Mouse (Mus musculus) bone marrow, adult 2 months (tissue): Measurements from ENCODE around the gene Ndst4.

ENCODE experiments used
- CTCF ChIP-seq: fragments of 200-500 bp; IDR thresholded peaks from 2 replicates; pipeline ENCODE4 v1.5.1; 2011; ENCODE audit warnings: low read length, control low read depth; ENCODE audit not compliant: control insufficient read depth, insufficient read depth
- POLR2A ChIP-seq: fragments of 200-500 bp; IDR thresholded peaks from 2 replicates; pipeline ENCODE4 v1.6.1; 2011; ENCODE audit warnings: low read depth, mild to moderate bottlenecking, control low read depth, low read length, borderline replicate concordance; ENCODE audit not compliant: control insufficient read depth

- TF ChIP-seq CTCF (no peak), POLR2A (no peak)
Measured at GRCm38 (mm10) chr3:125660114-125660717, 256.3 kb downstream of the Ndst4 start.
